Mouse (Mus musculus): ENCODE data around the gene Ccdc117. TPM values are rescaled to one million over a fixed set of nuclear protein-coding genes. Genes with fewer than 3 reads are reported as not detected.
A peak's percentile ranks its signal among the peaks of the same experiment; 100 is the strongest.

The Ccdc117 gene
- polyA plus RNA-seq (2014; fragmentation: Nextera tagmentation; extraction: Ambion mirVana): 26.2 and 27.4 TPM in 2 replicates

GRCm38 (mm10) chr11:5541799-5542481, at the start of gene Ccdc117:
Gene Ccdc117, minus strand, starts transcription at chr11:5542187.
- under 1% methylated on average over 53 of the region's 65 CpGs for WGBS
- Histone ChIP-seq H3K27ac (ENCODE audit: low read depth, low read length) (peak within 1 kb of the TSS; percentile 48; the same call in 1 of the 2 replicates), H3K9ac (ENCODE audit: low read length) (peak within 1 kb of the TSS; percentile 88), H3K9me3 (ENCODE audit: control insufficient read depth, low read length) (no peaks in the 10 kb centered on the region), H3K4me1 (ENCODE audit: control insufficient read depth, insufficient read depth, low read length) (peaks cover 14% of the 10 kb centered on the region; the same call in 1 of the 2 replicates), H3K27me3 (ENCODE audit: control insufficient read depth, insufficient read depth, low read length) (no peaks in the 10 kb centered on the region), H3K36me3 (ENCODE audit: control insufficient read depth, insufficient read depth, low read length) (no peaks in the 10 kb centered on the region; the same call in 1 of the 2 replicates), H3K4me3 (ENCODE audit: low read depth, low read length) (peak within 1 kb of the TSS; percentile 78), H3K4me2 (peak within 1 kb of the TSS; percentile 88)
- peak; percentile 98 for ATAC-seq (ENCODE audit: low FRiP score)
- DNase-seq (ENCODE audit: low spot score, missing footprints): peak; percentile 98

- DNase-seq (ENCODE audit: low spot score, missing footprints) (no peak), ATAC-seq (ENCODE audit: low FRiP score) (no peak)
- 86% methylated on average over 6 of the region's 6 CpGs for WGBS
Measured at GRCm38 (mm10) chr11:5575046-5575445, 33.1 kb upstream of the Ccdc117 start.

GRCm38 (mm10) chr11:5573821-5574220, 31.8 kb upstream of the Ccdc117 start:
- no peak overlapping the region for H3K27ac ChIP-seq (ENCODE audit: low read depth, low read length)
- H3K9me3 ChIP-seq (ENCODE audit: control insufficient read depth, low read length): no peaks in the 10 kb centered on the region
- WGBS: 77% methylated on average over 2 of the region's 2 CpGs
- H3K36me3 ChIP-seq (ENCODE audit: control insufficient read depth, insufficient read depth, low read length): no peaks in the 10 kb centered on the region
- H3K9ac ChIP-seq (ENCODE audit: low read length): no peak overlapping the region
- no peaks in the 10 kb centered on the region; the same call in 1 of the 2 replicates for H3K4me1 ChIP-seq (ENCODE audit: control insufficient read depth, insufficient read depth, low read length)
- H3K27me3 ChIP-seq (ENCODE audit: control insufficient read depth, insufficient read depth, low read length): no peaks in the 10 kb centered on the region
- ATAC-seq (ENCODE audit: low FRiP score): no peak
- no peak overlapping the region for H3K4me3 ChIP-seq (ENCODE audit: low read depth, low read length)
- DNase-seq (ENCODE audit: low spot score, missing footprints): no peak
- no peak overlapping the region for H3K4me2 ChIP-seq

More at GRCm38 (mm10) chr11:5575046-5575445, 33.1 kb upstream of the Ccdc117 start:
- H3K9ac ChIP-seq (ENCODE audit: low read length): no peak overlapping the region
- H3K4me2 ChIP-seq: no peak overlapping the region
- H3K4me1 ChIP-seq (ENCODE audit: control insufficient read depth, insufficient read depth, low read length): no peaks in the 10 kb centered on the region; the same call in 1 of the 2 replicates
- H3K36me3 ChIP-seq (ENCODE audit: control insufficient read depth, insufficient read depth, low read length): no peaks in the 10 kb centered on the region
- no peak overlapping the region for H3K27ac ChIP-seq (ENCODE audit: low read depth, low read length)
- H3K27me3 ChIP-seq (ENCODE audit: control insufficient read depth, insufficient read depth, low read length): no peaks in the 10 kb centered on the region
- H3K4me3 ChIP-seq (ENCODE audit: low read depth, low read length): no peak overlapping the region
- no peaks in the 10 kb centered on the region for H3K9me3 ChIP-seq (ENCODE audit: control insufficient read depth, low read length)

- Histone ChIP-seq H3K27ac (ENCODE audit: low read depth, low read length) (no peak overlapping the region), H3K4me1 (ENCODE audit: control insufficient read depth, insufficient read depth, low read length) (no peaks in the 10 kb centered on the region), H3K4me3 (ENCODE audit: low read depth, low read length) (no peak overlapping the region), H3K27me3 (ENCODE audit: control insufficient read depth, insufficient read depth, low read length) (no peaks in the 10 kb centered on the region), H3K4me2 (no peak overlapping the region), H3K9ac (ENCODE audit: low read length) (no peak overlapping the region), H3K9me3 (ENCODE audit: control insufficient read depth, low read length) (no peaks in the 10 kb centered on the region), H3K36me3 (ENCODE audit: control insufficient read depth, insufficient read depth, low read length) (no peaks in the 10 kb centered on the region)
- ATAC-seq (ENCODE audit: low FRiP score): no peak
- no peak for DNase-seq (ENCODE audit: low spot score, missing footprints)
- WGBS: 90% methylated on average over 4 of the region's 4 CpGs
Measured at GRCm38 (mm10) chr11:5571856-5572255, 29.9 kb upstream of the Ccdc117 start.

- Histone ChIP-seq H3K36me3 (ENCODE audit: control insufficient read depth, insufficient read depth, low read length) (no peaks in the 10 kb centered on the region), H3K9ac (ENCODE audit: low read length) (no peak within 1 kb of the TSS), H3K9me3 (ENCODE audit: control insufficient read depth, low read length) (no peaks in the 10 kb centered on the region), H3K4me3 (ENCODE audit: low read depth, low read length) (no peak within 1 kb of the TSS), H3K27me3 (ENCODE audit: control insufficient read depth, insufficient read depth, low read length) (no peaks in the 10 kb centered on the region), H3K4me2 (no peak within 1 kb of the TSS), H3K4me1 (ENCODE audit: control insufficient read depth, insufficient read depth, low read length) (no peaks in the 10 kb centered on the region), H3K27ac (ENCODE audit: low read depth, low read length) (no peak within 1 kb of the TSS)
- WGBS: 82% methylated on average over 12 of the region's 12 CpGs
- ATAC-seq (ENCODE audit: low FRiP score) (no peak), DNase-seq (ENCODE audit: low spot score, missing footprints) (no peak)
Measured at GRCm38 (mm10) chr11:5569474-5569873, 27.5 kb upstream of the Ccdc117 start, which contains the start of gene Ankrd36. Gene Ankrd36, plus strand, starts transcription at chr11:5569684.

- Histone ChIP-seq H3K36me3 (ENCODE audit: control insufficient read depth, insufficient read depth, low read length) (no peaks in the 10 kb centered on the region), H3K4me3 (ENCODE audit: low read depth, low read length) (no peak overlapping the region), H3K4me1 (ENCODE audit: control insufficient read depth, insufficient read depth, low read length) (peaks cover under 1% of the 10 kb centered on the region), H3K27me3 (ENCODE audit: control insufficient read depth, insufficient read depth, low read length) (no peaks in the 10 kb centered on the region), H3K27ac (ENCODE audit: low read depth, low read length) (no peak overlapping the region), H3K4me2 (no peak overlapping the region), H3K9me3 (ENCODE audit: control insufficient read depth, low read length) (no peaks in the 10 kb centered on the region), H3K9ac (ENCODE audit: low read length) (no peak overlapping the region)
- 92% methylated on average over 5 of the region's 5 CpGs for WGBS
- ATAC-seq (ENCODE audit: low FRiP score): no peak
- no peak for DNase-seq (ENCODE audit: low spot score, missing footprints)
Measured at GRCm38 (mm10) chr11:5568082-5568481, 26.1 kb upstream of the Ccdc117 start.

DNA sequence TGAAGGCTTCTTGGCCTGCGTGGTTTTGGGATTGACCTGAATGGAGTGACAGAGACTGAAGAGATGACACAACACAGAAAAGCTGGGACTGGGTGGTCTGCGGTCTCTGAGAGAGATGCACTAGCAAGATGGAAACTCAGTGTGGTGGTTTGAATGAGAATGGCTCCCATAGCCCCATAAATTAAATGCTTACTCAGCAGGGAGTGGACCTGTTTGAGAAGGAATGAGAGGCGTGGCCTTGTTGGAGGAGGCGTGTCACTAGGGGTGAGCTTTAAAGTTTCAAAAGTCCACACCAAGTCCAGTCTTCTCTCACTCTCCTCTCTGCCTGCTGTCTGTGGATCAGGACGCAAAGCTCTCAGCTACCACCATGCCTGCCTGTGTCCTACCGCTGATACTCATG, 25.7 kb upstream of the Ccdc117 start:
- H3K27ac ChIP-seq (ENCODE audit: low read depth, low read length): no peak overlapping the region
- H3K4me3 ChIP-seq (ENCODE audit: low read depth, low read length): no peak overlapping the region
- H3K4me2 ChIP-seq: no peak overlapping the region
- no peak for DNase-seq (ENCODE audit: low spot score, missing footprints)
- no peak overlapping the region for H3K9ac ChIP-seq (ENCODE audit: low read length)
- no peaks in the 10 kb centered on the region for H3K27me3 ChIP-seq (ENCODE audit: control insufficient read depth, insufficient read depth, low read length)
- no peaks in the 10 kb centered on the region for H3K36me3 ChIP-seq (ENCODE audit: control insufficient read depth, insufficient read depth, low read length)
- ATAC-seq (ENCODE audit: low FRiP score): no peak
- WGBS: 98% methylated on average over 6 of the region's 6 CpGs
- H3K4me1 ChIP-seq (ENCODE audit: control insufficient read depth, insufficient read depth, low read length): peaks cover 5% of the 10 kb centered on the region
- no peaks in the 10 kb centered on the region for H3K9me3 ChIP-seq (ENCODE audit: control insufficient read depth, low read length)

GRCm38 (mm10) chr11:5566506-5566905, 24.5 kb upstream of the Ccdc117 start:
- Histone ChIP-seq H3K36me3 (ENCODE audit: control insufficient read depth, insufficient read depth, low read length) (no peaks in the 10 kb centered on the region), H3K9ac (ENCODE audit: low read length) (no peak overlapping the region), H3K4me1 (ENCODE audit: control insufficient read depth, insufficient read depth, low read length) (peaks cover 5% of the 10 kb centered on the region), H3K4me3 (ENCODE audit: low read depth, low read length) (no peak overlapping the region), H3K4me2 (no peak overlapping the region), H3K27me3 (ENCODE audit: control insufficient read depth, insufficient read depth, low read length) (no peaks in the 10 kb centered on the region), H3K27ac (ENCODE audit: low read depth, low read length) (no peak overlapping the region), H3K9me3 (ENCODE audit: control insufficient read depth, low read length) (no peaks in the 10 kb centered on the region)
- WGBS: 86% methylated on average over 2 of the region's 2 CpGs
- no peak for ATAC-seq (ENCODE audit: low FRiP score)
- DNase-seq (ENCODE audit: low spot score, missing footprints): no peak

GRCm38 (mm10) chr11:5565596-5565995, 23.6 kb upstream of the Ccdc117 start:
- H3K4me1 ChIP-seq (ENCODE audit: control insufficient read depth, insufficient read depth, low read length): peaks cover 5% of the 10 kb centered on the region
- ATAC-seq (ENCODE audit: low FRiP score) (no peak), DNase-seq (ENCODE audit: low spot score, missing footprints) (no peak)
- H3K4me2 ChIP-seq: no peak overlapping the region
- H3K36me3 ChIP-seq (ENCODE audit: control insufficient read depth, insufficient read depth, low read length): no peaks in the 10 kb centered on the region
- 85% methylated on average over 3 of the region's 3 CpGs for WGBS
- no peak overlapping the region for H3K27ac ChIP-seq (ENCODE audit: low read depth, low read length)
- no peak overlapping the region for H3K4me3 ChIP-seq (ENCODE audit: low read depth, low read length)
- H3K9me3 ChIP-seq (ENCODE audit: control insufficient read depth, low read length): no peaks in the 10 kb centered on the region
- H3K27me3 ChIP-seq (ENCODE audit: control insufficient read depth, insufficient read depth, low read length): no peaks in the 10 kb centered on the region
- H3K9ac ChIP-seq (ENCODE audit: low read length): no peak overlapping the region
